Comparison of ENCODE assay signal across 12 mouse cellular contexts in genomic region chr4:155123868-155124534, GRCm38 (mm10). TPM values are rescaled to one million over a fixed set of nuclear protein-coding genes. Genes with fewer than 3 reads are reported as not detected.
DNase-seq lines count a peak whose midpoint lies in the region; ATAC-seq lines count a peak whose summit lies in the region.
"Had no signal": no experiment of that assay in that cellular context is flagged by ENCODE, and none has a peak within 500 bp of the region (broad histone marks: within the 10 kb centered on the region; RNA-seq: fewer than 3 reads in every experiment).

No protein-coding gene starts in this region.

- no peak overlapping the region for H3K4me3 ChIP-seq in hindbrain, embryonic 10.5 days
- no peak overlapping the region for H3K4me3 ChIP-seq in hindbrain, embryonic 14.5 days (replicated peaks; ENCODE audit: low read length)
- no peak overlapping the region for H3K4me3 ChIP-seq in midbrain, embryonic 10.5 days
- H3K4me3 ChIP-seq in midbrain, embryonic 16.5 days (ENCODE audit: low read depth, low read length), result no peak overlapping the region
- H3K4me3 ChIP-seq in embryonic facial prominence, embryonic 15.5 days (replicated peaks), result no peak overlapping the region
- H3K4me3 ChIP-seq in limb, embryonic 13.5 days, result no peak overlapping the region
- H3K4me3 ChIP-seq: heart, embryonic 15.5 days had no signal

- H3K27me3 ChIP-seq in hindbrain, embryonic 10.5 days (ENCODE audit: insufficient read depth, poor library complexity, severe bottlenecking), result no peaks in the 10 kb centered on the region
- H3K27me3 ChIP-seq in hindbrain, embryonic 14.5 days (ENCODE audit: control insufficient read depth, insufficient read depth, low read length), result no peaks in the 10 kb centered on the region
- H3K27me3 ChIP-seq in midbrain, embryonic 10.5 days (ENCODE audit: low read depth, poor library complexity, severe bottlenecking), result no peaks in the 10 kb centered on the region
- H3K27me3 ChIP-seq in midbrain, embryonic 16.5 days (ENCODE audit: control insufficient read depth, insufficient read depth, low read depth, low read length), result no peaks in the 10 kb centered on the region
- H3K27me3 ChIP-seq in embryonic facial prominence, embryonic 15.5 days, result no peaks in the 10 kb centered on the region
- H3K27me3 ChIP-seq in limb, embryonic 13.5 days, result no peaks in the 10 kb centered on the region
- H3K27me3 ChIP-seq: heart, embryonic 15.5 days; Patski had no signal

- H3K4me2 ChIP-seq in hindbrain, embryonic 14.5 days (replicated peaks), result no peak overlapping the region
- H3K4me2 ChIP-seq in midbrain, embryonic 16.5 days (ENCODE audit: low read length), result no peak overlapping the region
- no peak overlapping the region for H3K4me2 ChIP-seq in embryonic facial prominence, embryonic 15.5 days (replicated peaks)
- H3K4me2 ChIP-seq in limb, embryonic 13.5 days (replicated peaks), result no peak overlapping the region
- H3K4me2 ChIP-seq: heart, embryonic 15.5 days had no signal

- 0 out of 2 replicates have a peak overlapping the region, but pooled peaks have one; percentile 46 for H3K27ac ChIP-seq in hindbrain, embryonic 10.5 days
- H3K27ac ChIP-seq in hindbrain, embryonic 14.5 days, result no peak overlapping the region
- H3K27ac ChIP-seq in midbrain, embryonic 10.5 days (replicated peaks), result peak overlapping the region; percentile 55; the same call in 1 of the 2 replicates
- no peak overlapping the region for H3K27ac ChIP-seq in midbrain, embryonic 16.5 days (ENCODE audit: low read length)
- 0 out of 2 replicates have a peak overlapping the region, but pooled peaks have one; percentile 25 for H3K27ac ChIP-seq in embryonic facial prominence, embryonic 15.5 days (replicated peaks)
- H3K27ac ChIP-seq in limb, embryonic 13.5 days, result peak overlapping the region; percentile 96; the same call in 1 of the 2 replicates

- no peak overlapping the region for H3K9ac ChIP-seq in hindbrain, embryonic 14.5 days
- H3K9ac ChIP-seq in midbrain, embryonic 16.5 days (ENCODE audit: low read depth, low read length), result no peak overlapping the region
- H3K9ac ChIP-seq in embryonic facial prominence, embryonic 15.5 days, result no peak overlapping the region
- peak overlapping the region; percentile 31; the same call in 1 of the 2 replicates for H3K9ac ChIP-seq in limb, embryonic 13.5 days

- WGBS in hindbrain, embryonic 10.5 days, result 80% methylated on average over 9 of the region's 9 CpGs
- 80% methylated on average over 9 of the region's 9 CpGs for WGBS in hindbrain, embryonic 14.5 days
- 79% methylated on average over 9 of the region's 9 CpGs for WGBS in midbrain, embryonic 10.5 days
- WGBS in midbrain, embryonic 16.5 days, result 84% methylated on average over 9 of the region's 9 CpGs
- 72% methylated on average over 9 of the region's 9 CpGs for WGBS in embryonic facial prominence, embryonic 15.5 days
- 74% methylated on average over 9 of the region's 9 CpGs for WGBS in limb, embryonic 13.5 days

- no peak for DNase-seq in hindbrain, embryonic 10.5 days (ENCODE audit: low spot score)
- DNase-seq in hindbrain, embryonic 14.5 days (ENCODE audit: low spot score), result no peak
- no peak for DNase-seq in midbrain, embryonic 10.5 days (ENCODE audit: low spot score)
- DNase-seq in lung, postnatal 25 days (ENCODE audit: low spot score), result no peak
- DNase-seq: adrenal gland, postnatal 10 days; lung, postnatal 10 days had no signal

- no peak for ATAC-seq in hindbrain, embryonic 14.5 days (ENCODE audit: low FRiP score)
- no peak for ATAC-seq in midbrain, embryonic 16.5 days
- ATAC-seq in embryonic facial prominence, embryonic 15.5 days (ENCODE audit: insufficient number of reproducible peaks, low FRiP score, low TSS enrichment, low read depth), result no peak
- ATAC-seq in limb, embryonic 13.5 days (ENCODE audit: low FRiP score, low read depth), result no peak
- ATAC-seq in monocyte, adult 5-6 weeks (replicated peaks; ENCODE audit: insufficient number of reproducible peaks, low FRiP score, low TSS enrichment, poor library complexity, severe bottlenecking), result no peak
- ATAC-seq: Patski had no signal

- peaks cover 66% of the 10 kb centered on the region for H3K4me1 ChIP-seq in hindbrain, embryonic 10.5 days (replicated peaks)
- peaks cover 20% of the 10 kb centered on the region; the same call in 1 of the 2 replicates for H3K4me1 ChIP-seq in hindbrain, embryonic 14.5 days (replicated peaks; ENCODE audit: control insufficient read depth, insufficient read depth, low read length)
- peaks cover 52% of the 10 kb centered on the region for H3K4me1 ChIP-seq in midbrain, embryonic 10.5 days
- peaks cover 16% of the 10 kb centered on the region for H3K4me1 ChIP-seq in midbrain, embryonic 16.5 days (ENCODE audit: control insufficient read depth, insufficient read depth, low read length)
- H3K4me1 ChIP-seq in embryonic facial prominence, embryonic 15.5 days, result peaks cover 74% of the 10 kb centered on the region
- peaks cover 81% of the 10 kb centered on the region for H3K4me1 ChIP-seq in limb, embryonic 13.5 days

- H3K36me3 ChIP-seq in hindbrain, embryonic 10.5 days, result no peaks in the 10 kb centered on the region
- no peaks in the 10 kb centered on the region for H3K36me3 ChIP-seq in hindbrain, embryonic 14.5 days (replicated peaks; ENCODE audit: control insufficient read depth, insufficient read depth)
- no peaks in the 10 kb centered on the region for H3K36me3 ChIP-seq in midbrain, embryonic 10.5 days
- H3K36me3 ChIP-seq in midbrain, embryonic 16.5 days (ENCODE audit: control insufficient read depth, insufficient read depth, low read length), result no peaks in the 10 kb centered on the region
- no peaks in the 10 kb centered on the region for H3K36me3 ChIP-seq in embryonic facial prominence, embryonic 15.5 days
- no peaks in the 10 kb centered on the region for H3K36me3 ChIP-seq in limb, embryonic 13.5 days
- H3K36me3 ChIP-seq: heart, embryonic 15.5 days had no signal

- no peaks in the 10 kb centered on the region for H3K9me3 ChIP-seq in hindbrain, embryonic 10.5 days
- H3K9me3 ChIP-seq in hindbrain, embryonic 14.5 days (ENCODE audit: control insufficient read depth, low read length), result no peaks in the 10 kb centered on the region
- no peaks in the 10 kb centered on the region for H3K9me3 ChIP-seq in midbrain, embryonic 10.5 days (replicated peaks)
- no peaks in the 10 kb centered on the region for H3K9me3 ChIP-seq in midbrain, embryonic 16.5 days (replicated peaks; ENCODE audit: control insufficient read depth, low read length, poor library complexity, severe bottlenecking)
- no peaks in the 10 kb centered on the region for H3K9me3 ChIP-seq in embryonic facial prominence, embryonic 15.5 days (replicated peaks)
- H3K9me3 ChIP-seq in limb, embryonic 13.5 days, result no peaks in the 10 kb centered on the region
- H3K9me3 ChIP-seq: heart, embryonic 15.5 days had no signal

RNA-seq across cellular contexts. Expression of gene Morn1, which starts 37.6 kb away (rescaled TPM):
- 4.4 and 6.0 TPM in 2 replicates for polyA plus RNA-seq in hindbrain, embryonic 10.5 days (2016; fragmentation: Nextera tagmentation; extraction: Ambion mirVana)
- 6.1 and 8.7 TPM in 2 replicates for polyA plus RNA-seq in hindbrain, embryonic 14.5 days (2014; fragmentation: Nextera tagmentation; extraction: Ambion mirVana)
- polyA plus RNA-seq in midbrain, embryonic 10.5 days (2016; fragmentation: Nextera tagmentation; extraction: Ambion mirVana), result 5.1 and 6.2 TPM in 2 replicates
- polyA plus RNA-seq in midbrain, embryonic 16.5 days (2015; fragmentation: Nextera tagmentation; extraction: Ambion mirVana), result 7.3 and 8.9 TPM in 2 replicates
- polyA plus RNA-seq in embryonic facial prominence, embryonic 15.5 days (2015; fragmentation: Nextera tagmentation; extraction: Ambion mirVana), result 7.7 and 8.7 TPM in 2 replicates
- 4.9 and 7.5 TPM in 2 replicates for polyA plus RNA-seq in limb, embryonic 13.5 days (2015; fragmentation: Nextera tagmentation; extraction: Ambion mirVana)
- 0.97 TPM in 1 of 3 replicates, not detected in the others for total RNA-seq in monocyte, adult 5-6 weeks (2017)

RNA-seq across cellular contexts. Expression of gene Rer1, which starts 37.8 kb away (rescaled TPM):
- polyA plus RNA-seq in hindbrain, embryonic 10.5 days (2016; fragmentation: Nextera tagmentation; extraction: Ambion mirVana), result 138 and 144 TPM in 2 replicates
- polyA plus RNA-seq in hindbrain, embryonic 14.5 days (2014; fragmentation: Nextera tagmentation; extraction: Ambion mirVana), result 145 and 148 TPM in 2 replicates
- polyA plus RNA-seq in midbrain, embryonic 10.5 days (2016; fragmentation: Nextera tagmentation; extraction: Ambion mirVana), result 137 and 147 TPM in 2 replicates
- 121 and 124 TPM in 2 replicates for polyA plus RNA-seq in midbrain, embryonic 16.5 days (2015; fragmentation: Nextera tagmentation; extraction: Ambion mirVana)
- 157 and 164 TPM in 2 replicates for polyA plus RNA-seq in embryonic facial prominence, embryonic 15.5 days (2015; fragmentation: Nextera tagmentation; extraction: Ambion mirVana)
- polyA plus RNA-seq in limb, embryonic 13.5 days (2015; fragmentation: Nextera tagmentation; extraction: Ambion mirVana), result 147 and 149 TPM in 2 replicates
- total RNA-seq in monocyte, adult 5-6 weeks (2017), result 111 to 130 TPM (median 118 TPM) in 3 replicates

RNA-seq across cellular contexts. Expression of gene Pex10, which starts 57.2 kb away (rescaled TPM):
- 19.9 and 21.4 TPM in 2 replicates for polyA plus RNA-seq in hindbrain, embryonic 10.5 days (2016; fragmentation: Nextera tagmentation; extraction: Ambion mirVana)
- 5.4 and 7.0 TPM in 2 replicates for polyA plus RNA-seq in hindbrain, embryonic 14.5 days (2014; fragmentation: Nextera tagmentation; extraction: Ambion mirVana)
- 21.0 and 21.1 TPM in 2 replicates for polyA plus RNA-seq in midbrain, embryonic 10.5 days (2016; fragmentation: Nextera tagmentation; extraction: Ambion mirVana)
- 22.2 and 22.8 TPM in 2 replicates for polyA plus RNA-seq in midbrain, embryonic 16.5 days (2015; fragmentation: Nextera tagmentation; extraction: Ambion mirVana)
- 21.6 and 22.1 TPM in 2 replicates for polyA plus RNA-seq in embryonic facial prominence, embryonic 15.5 days (2015; fragmentation: Nextera tagmentation; extraction: Ambion mirVana)
- polyA plus RNA-seq in limb, embryonic 13.5 days (2015; fragmentation: Nextera tagmentation; extraction: Ambion mirVana), result 22.3 and 22.6 TPM in 2 replicates
- total RNA-seq in monocyte, adult 5-6 weeks (2017), result 1.6 to 6.2 TPM (median 3.1 TPM) in 3 replicates

Comparison
In these comparisons a context has a peak if more than half of its experiments do, and no peak if none do; other contexts are left out.
1. H3K27ac ChIP-seq: peak in hindbrain, embryonic 10.5 days (single experiment), midbrain, embryonic 10.5 days (single experiment), embryonic facial prominence, embryonic 15.5 days (single experiment) and limb, embryonic 13.5 days (single experiment); none in hindbrain, embryonic 14.5 days (single experiment) and midbrain, embryonic 16.5 days (single experiment).